Mouse (Mus musculus) layer of hippocampus, adult 2 months (tissue): ENCODE data around the gene Cdipt. TPM values are rescaled to one million over a fixed set of nuclear protein-coding genes. Genes with fewer than 3 reads are reported as not detected.
A peak's percentile ranks its signal among the peaks of the same experiment; 100 is the strongest.

Experiments
- DNase-seq, 2 experiments: peaks; one replicate each; pipeline ENCODE4 v3.0.0; 2022; ENCODE audit warnings: low spot score in 2 of 2
- H3K27ac ChIP-seq: fragments of 200-600 bp; 2 replicates; pipeline ENCODE4 v1.8.1; 2022
- H3K4me3 ChIP-seq: fragments of 200-600 bp; 2 replicates; pipeline ENCODE4 v1.8.1; 2022; ENCODE audit warnings: mild to moderate bottlenecking
- CTCF ChIP-seq: fragments of 200-600 bp; conservative IDR thresholded peaks from 2 replicates; pipeline ENCODE4 v1.8.1; 2022; ENCODE audit warnings: antibody characterized with exemption, mild to moderate bottlenecking, moderate library complexity
- long read RNA-seq, 2 experiments: library from polyadenylated mRNA; stranded (forward); transcript quantifications; one replicate each; pipeline ENCODE4 v2.0.0; 2021; ENCODE audit warnings: borderline mapping rate in 2 of 2
- total RNA-seq, 2 experiments: library from RNA; stranded (reverse); gene quantifications; 2 replicates each; pipeline ENCODE4 v1.2.3; 2021

Gene Cdipt
- 100 to 1,000 TPM; 155 to 167 TPM for total RNA-seq
- long read RNA-seq, experiment 1, transcript Cdipt-201 (6 exons, 1,974 nt), result major isoform, 100 of 156 reads
- long read RNA-seq, experiment 1, partial matches to known transcripts, result 3 of 156 reads
- long read RNA-seq, experiment 1, other reads (novel, unspliced or antisense), result 51 of 156 reads
- long read RNA-seq, experiment 2, transcript Cdipt-201 (6 exons, 1,974 nt), result major isoform, 148 of 207 reads
- long read RNA-seq, experiment 2, partial matches to known transcripts, result 3 of 207 reads
- long read RNA-seq, experiment 2, other reads (novel, unspliced or antisense), result 50 of 207 reads

GRCm38 (mm10) chr7:126975893-126975949 lies at the start of gene Cdipt:
TSS of gene Cdipt (plus strand) at chr7:126975914.
- Histone ChIP-seq H3K4me3 (peak within 1 kb of the TSS; percentile 100), H3K27ac (peak within 1 kb of the TSS; percentile 100)
- no peak for TF ChIP-seq CTCF
- no peak for DNase-seq

DNA sequence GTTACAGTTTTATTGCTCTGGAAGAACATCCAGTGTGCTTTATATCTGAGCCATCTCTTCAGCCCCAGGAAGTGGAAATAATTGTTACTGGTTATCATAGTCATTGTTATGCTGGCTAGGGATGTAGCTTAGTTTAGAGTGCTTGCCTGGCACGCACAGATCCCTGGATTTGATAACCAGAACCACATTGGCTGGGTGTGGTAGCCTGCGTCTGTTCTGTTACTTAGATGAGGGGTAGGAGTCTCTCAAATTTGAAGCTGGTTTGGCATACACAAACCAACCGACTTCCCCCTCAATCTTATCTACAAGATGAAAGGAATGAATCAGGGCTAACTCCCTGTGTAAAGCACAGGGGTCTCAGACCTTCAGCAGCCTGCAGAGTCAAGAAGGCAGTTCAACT lies 49.4 kb upstream of the Cdipt start:
- no peak for DNase-seq
- H3K27ac ChIP-seq, result peak overlapping the region; percentile 18; the same call in 1 of the 2 replicates
- no peak for TF ChIP-seq CTCF
- H3K4me3 ChIP-seq, result no peak overlapping the region

GRCm38 (mm10) chr7:126928384-126929037 lies 47.2 kb upstream of the Cdipt start, which contains the start of gene Kctd13:
TSS of gene Kctd13 (plus strand) at chr7:126928879.
- DNase-seq, result peak; percentile 91 to 93
- Histone ChIP-seq H3K27ac (peak within 1 kb of the TSS; percentile 89), H3K4me3 (peak within 1 kb of the TSS; percentile 91)
- TF ChIP-seq CTCF, result no peak

DNA sequence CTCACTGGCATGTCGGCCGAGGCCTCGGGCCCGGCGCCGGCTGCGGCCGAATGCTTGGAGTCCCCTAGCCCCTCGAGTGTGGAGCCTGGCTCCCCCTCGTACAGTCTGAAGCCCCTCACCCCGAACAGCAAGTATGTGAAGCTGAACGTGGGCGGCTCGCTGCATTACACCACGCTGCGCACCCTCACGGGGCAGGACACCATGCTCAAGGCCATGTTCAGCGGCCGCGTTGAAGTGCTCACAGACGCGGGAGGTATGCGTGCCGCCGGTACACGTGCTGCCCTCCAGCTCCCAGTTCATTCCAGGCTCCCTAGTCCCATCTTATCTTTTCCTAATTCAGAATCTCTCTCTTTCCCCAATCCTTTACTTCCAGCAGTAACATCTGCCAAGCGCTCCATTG lies 46.7 kb upstream of the Cdipt start:
- peak in 1 of 2 experiments; percentile 23 for DNase-seq
- Histone ChIP-seq H3K27ac (peak overlapping the region; percentile 89), H3K4me3 (peak overlapping the region; percentile 91)
- TF ChIP-seq CTCF, result no peak

DNA sequence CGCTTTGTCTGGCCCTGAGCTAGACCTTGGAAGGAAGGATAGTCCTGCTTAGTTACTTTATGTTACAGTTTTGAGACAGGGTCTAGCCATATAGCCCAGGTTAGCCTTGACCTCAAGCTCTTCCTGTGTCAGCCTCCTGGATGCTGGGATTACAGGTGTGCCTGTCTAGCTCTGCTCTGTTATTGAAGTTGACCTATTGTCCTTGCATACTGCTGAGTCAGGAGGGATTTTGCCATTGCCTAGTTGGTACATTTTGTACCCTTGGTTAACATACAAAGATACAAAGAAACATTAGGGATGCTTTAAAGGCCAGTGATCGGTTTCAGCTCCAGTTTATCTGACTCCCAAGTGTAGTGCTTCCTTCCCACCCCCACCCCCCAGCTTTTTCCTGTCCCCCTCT lies 43.1 kb upstream of the Cdipt start:
- Histone ChIP-seq H3K27ac (no peak overlapping the region), H3K4me3 (no peak overlapping the region)
- no peak for TF ChIP-seq CTCF
- no peak for DNase-seq

GRCm38 (mm10) chr7:126941171-126941570 lies 34.5 kb upstream of the Cdipt start:
- DNase-seq, result peak in 1 of 2 experiments; percentile 18
- Histone ChIP-seq H3K27ac (peak overlapping the region; percentile 91), H3K4me3 (no peak overlapping the region)
- TF ChIP-seq CTCF, result no peak

DNA sequence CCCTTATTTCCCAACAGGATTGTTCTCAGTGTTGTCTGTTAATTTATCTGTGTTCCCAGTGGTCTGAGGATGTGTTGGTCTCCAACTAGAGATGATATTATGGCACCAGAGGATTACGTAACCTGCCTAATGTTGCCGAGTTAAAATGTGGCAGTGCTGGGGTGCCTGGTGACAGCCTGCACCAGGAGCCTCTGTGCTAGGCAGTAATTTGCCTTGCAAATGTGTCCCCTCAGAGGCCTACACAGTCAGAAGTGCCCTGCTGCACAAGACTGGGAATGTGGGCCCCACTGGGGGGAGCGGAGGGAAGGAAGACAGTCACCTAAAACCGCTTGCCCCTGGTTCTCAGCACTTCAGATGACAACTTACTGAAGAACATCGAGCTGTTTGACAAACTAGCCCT lies 33.9 kb upstream of the Cdipt start:
- Histone ChIP-seq H3K4me3 (peak overlapping the region; percentile 19; the same call in 1 of the 2 replicates), H3K27ac (peak overlapping the region; percentile 91)
- peak; percentile 44 to 67 for DNase-seq
- TF ChIP-seq CTCF, result no peak

DNA sequence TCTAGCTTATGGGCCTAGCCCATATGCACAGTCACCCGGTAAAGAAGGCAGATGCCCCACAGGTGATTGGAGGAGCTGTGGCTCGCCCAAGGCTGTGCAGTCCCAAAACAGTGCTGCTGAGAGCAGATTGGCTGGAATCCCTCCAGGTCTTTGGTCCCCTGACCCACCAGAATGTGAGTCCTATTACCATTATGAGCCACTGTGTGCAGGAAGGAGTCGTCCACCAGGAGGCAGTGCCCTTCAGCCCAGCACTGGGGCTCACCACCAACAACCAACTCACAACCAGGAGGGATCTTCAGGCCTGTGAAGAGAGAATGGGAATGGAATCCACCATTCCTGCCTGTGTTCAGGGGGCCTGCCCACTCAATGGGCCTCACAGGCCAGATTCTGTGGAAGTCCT lies 29.2 kb upstream of the Cdipt start:
- peak; percentile 77 for TF ChIP-seq CTCF
- DNase-seq, result peak in 1 of 2 experiments; percentile 24
- Histone ChIP-seq H3K4me3 (no peak overlapping the region), H3K27ac (peak overlapping the region; percentile 19; the same call in 1 of the 2 replicates)

DNA sequence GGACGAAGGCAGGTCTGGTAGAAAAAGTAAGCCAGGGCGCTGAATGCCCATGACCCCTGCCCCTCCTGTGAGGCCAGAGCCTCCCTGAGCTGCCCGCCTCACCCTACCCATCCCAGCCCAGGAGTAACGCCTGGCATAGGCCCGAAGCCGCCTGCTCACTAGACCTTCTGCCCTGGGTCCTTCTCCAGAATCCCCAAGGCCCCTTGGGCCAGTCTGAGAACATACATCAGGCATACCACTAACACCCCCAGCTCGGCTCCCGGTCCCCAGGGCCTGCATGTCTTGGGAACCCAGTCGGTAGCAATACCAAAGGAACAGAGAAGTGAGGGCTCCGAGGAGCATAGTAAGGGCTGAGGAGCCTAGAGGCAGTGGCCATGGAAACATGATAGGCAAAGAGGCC lies 27.1 kb upstream of the Cdipt start:
- no peak for TF ChIP-seq CTCF
- no peak for DNase-seq

GRCm38 (mm10) chr7:126949403-126949792 lies 26.3 kb upstream of the Cdipt start, which contains the start of gene Asphd1:
TSS of gene Asphd1 (minus strand) at chr7:126949582.
- peak; percentile 57 to 67 for DNase-seq
- Histone ChIP-seq H3K27ac (peak within 1 kb of the TSS; percentile 96), H3K4me3 (peak within 1 kb of the TSS; percentile 67)
- no peak for TF ChIP-seq CTCF

More for the DNA sequence above, 27.1 kb upstream of the Cdipt start:
- peak overlapping the region; percentile 96 for H3K27ac ChIP-seq
- H3K4me3 ChIP-seq, result peak overlapping the region; percentile 67

- Histone ChIP-seq H3K27ac (peak within 1 kb of the TSS; percentile 96), H3K4me3 (peak within 1 kb of the TSS; percentile 67)
- peak; percentile 77 to 91 for DNase-seq
- 0 out of 2 replicates have a peak, but pooled peaks have one; percentile 4 for TF ChIP-seq CTCF
Observed at GRCm38 (mm10) chr7:126949793-126950646, 25.7 kb upstream of the Cdipt start, which contains the start of gene Sez6l2. TSS of gene Sez6l2 (plus strand) at chr7:126950563.

DNA sequence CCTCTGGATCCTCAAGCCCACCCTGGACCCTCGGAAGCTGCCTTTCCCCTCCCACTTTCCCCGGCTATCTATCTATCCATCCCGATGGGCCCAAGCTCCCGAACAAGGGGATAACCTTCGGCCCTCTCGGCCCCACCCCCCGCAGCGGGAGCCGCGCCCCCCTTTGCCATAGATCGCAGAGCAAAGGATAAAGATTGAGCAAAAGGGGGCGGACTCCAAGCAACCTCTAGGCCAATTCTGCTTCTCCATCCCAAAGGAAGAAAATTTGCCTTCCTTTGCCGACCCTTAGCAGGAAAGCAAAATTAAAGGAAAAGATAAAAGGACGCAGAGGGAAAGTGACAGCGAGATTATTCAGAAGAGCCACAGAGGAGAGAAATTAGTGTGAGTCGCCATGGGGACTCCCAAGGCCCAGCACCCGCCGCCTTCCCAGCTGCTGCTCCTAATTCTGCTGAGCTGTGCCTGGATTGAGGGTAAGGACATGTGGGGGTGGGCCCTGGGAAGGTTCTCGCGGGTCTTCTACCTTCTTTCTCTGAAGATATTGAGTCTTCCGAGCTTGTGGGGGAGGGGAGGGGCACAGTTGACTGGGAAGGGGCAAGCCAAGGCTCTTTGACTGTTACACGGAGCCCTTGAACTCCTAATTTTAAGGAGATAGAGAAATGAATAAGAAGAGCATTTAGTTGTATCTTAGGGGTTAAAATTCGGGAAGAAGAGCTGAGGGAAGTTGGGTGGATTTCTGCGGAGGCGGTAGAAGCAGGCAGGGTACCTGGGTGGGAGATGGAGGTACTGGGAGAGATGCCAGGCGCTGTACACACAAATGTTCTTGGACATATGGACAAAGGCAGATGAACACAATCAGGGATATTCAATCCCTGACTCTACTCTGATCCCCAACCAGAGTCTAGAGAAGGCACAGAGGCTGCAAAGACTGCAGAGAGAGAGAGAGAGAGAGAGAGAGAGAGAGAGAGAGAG lies 24.8 kb upstream of the Cdipt start:
- H3K4me3 ChIP-seq, result peak overlapping the region; percentile 67
- peak in 1 of 2 experiments; percentile 21 for DNase-seq
- no peak for TF ChIP-seq CTCF
- H3K27ac ChIP-seq, result peak overlapping the region; percentile 96
